Mouse (Mus musculus): ENCODE measurements at regions not wholly inside any gene's neighbourhood (a gene's known extent, or its start where the extent isn't known, plus 50 kb on each side); places are given as distances from the start of the nearest gene placed in this dataset.

DNA sequence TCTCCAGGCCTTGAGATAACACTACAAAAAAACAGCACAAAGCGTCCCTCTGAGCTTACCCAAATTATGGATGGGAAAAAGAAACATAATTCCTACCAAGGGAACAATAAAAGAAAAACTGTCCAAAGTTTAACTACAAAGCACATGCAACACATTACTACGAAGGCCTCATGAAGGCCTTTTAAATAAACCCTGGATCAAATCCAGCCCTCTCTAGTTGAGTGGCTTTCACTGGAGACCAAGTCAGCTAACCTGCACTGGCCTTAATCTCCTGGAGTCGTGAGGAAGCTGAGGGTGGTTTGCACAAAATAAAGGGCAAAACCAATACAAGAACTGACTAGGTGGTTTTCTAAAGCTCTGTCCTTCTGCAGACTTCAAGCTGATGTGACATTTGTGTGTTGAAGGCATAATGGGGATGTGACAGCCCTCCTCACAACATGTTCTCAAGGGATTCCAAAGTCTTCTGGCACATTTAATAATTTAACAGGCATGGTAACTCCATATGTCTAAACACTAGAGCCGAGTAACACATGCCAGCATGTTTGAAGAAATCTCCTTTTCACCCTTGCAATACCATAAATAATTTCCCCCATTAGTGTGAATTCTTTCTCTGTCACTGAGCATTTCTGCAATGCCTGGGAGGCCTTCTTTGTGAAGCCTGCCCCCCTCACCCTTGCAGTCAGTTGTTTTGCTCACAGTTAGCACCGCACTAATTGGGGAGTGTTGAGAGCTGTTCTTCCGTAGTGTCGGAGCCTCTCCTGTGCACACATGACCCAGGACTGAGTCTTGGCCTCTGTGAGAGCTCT lies 50.0 kb upstream of the Cep85l start:
- Histone ChIP-seq H3K9ac (replicated peaks) (no peak overlapping the region), H3K27ac (replicated peaks) (no peak overlapping the region), H3K27me3 (no peaks in the 10 kb centered on the region), H3K4me1 (peaks cover 8% of the 10 kb centered on the region; the same call in 1 of the 2 replicates), H3K4me2 (replicated peaks) (no peak overlapping the region), H3K4me3 (no peak overlapping the region), H3K9me3 (no peaks in the 10 kb centered on the region), H3K36me3 (no peaks in the 10 kb centered on the region)
- ATAC-seq (ENCODE audit: low FRiP score, low read depth) = peak; percentile 86
- WGBS = 59% methylated on average over 7 of the region's 7 CpGs

Data from midbrain, embryonic 12.5 days (tissue).